Mouse (Mus musculus): ENCODE results near the gene Hyal1. TPM values are rescaled to one million over a fixed set of nuclear protein-coding genes. Genes with fewer than 3 reads are reported as not detected.

Gene Hyal1
- total RNA-seq, 1 experiment from 2014 or later: 10.9 TPM

GRCm38 (mm10) chr9:107618098-107618497, 41.4 kb downstream of the Hyal1 start:
- no peak for DNase-seq

- DNase-seq: no peak
These were observed 42.2 kb downstream of the Hyal1 start for GRCm38 (mm10) chr9:107618778-107619545.

- DNase-seq: peak; percentile 53
These were observed 42.8 kb downstream of the Hyal1 start for GRCm38 (mm10) chr9:107619546-107619879.

GRCm38 (mm10) chr9:107620954-107621353, 44.2 kb downstream of the Hyal1 start:
- no peak for DNase-seq

GRCm38 (mm10) chr9:107624539-107624938, 47.8 kb downstream of the Hyal1 start:
- DNase-seq: no peak

GRCm38 (mm10) chr9:107624951-107625350, 48.2 kb downstream of the Hyal1 start:
- DNase-seq: no peak

GRCm38 (mm10) chr9:107625351-107626128, 48.8 kb downstream of the Hyal1 start:
- DNase-seq: no peak

GRCm38 (mm10) chr9:107626158-107626843, 49.6 kb downstream of the Hyal1 start:
- DNase-seq: no peak

GRCm38 (mm10) chr9:107626844-107627277, 50.1 kb downstream of the Hyal1 start:
- DNase-seq: peak; percentile 77

- DNase-seq: no peak
These were observed 50.9 kb downstream of the Hyal1 start for GRCm38 (mm10) chr9:107627387-107628255.

- no peak for DNase-seq
These were observed 52.1 kb downstream of the Hyal1 start for GRCm38 (mm10) chr9:107628721-107629410.

- DNase-seq: no peak
These were observed 52.6 kb downstream of the Hyal1 start for GRCm38 (mm10) chr9:107629411-107629730.

GRCm38 (mm10) chr9:107629901-107630425, 53.2 kb downstream of the Hyal1 start:
- DNase-seq: no peak

GRCm38 (mm10) chr9:107630576-107630975, 53.8 kb downstream of the Hyal1 start:
- no peak for DNase-seq

Other genes with a start within 250 kb of the Hyal1 start
- gene Hemk1, start 238.6 kb upstream of the Hyal1 start, total RNA-seq (2021): 21.9 and 23.0 TPM in 2 replicates
- 1.4 and 1.5 TPM in 2 replicates for gene 6430571L13Rik, start 236.3 kb upstream of the Hyal1 start, total RNA-seq (2021)
- gene Cacna2d2, start 177.3 kb upstream of the Hyal1 start, total RNA-seq (2021): 5.6 and 6.9 TPM in 2 replicates
- 44.5 and 47.6 TPM in 2 replicates for gene Tmem115, start 43.0 kb upstream of the Hyal1 start, total RNA-seq (2021)
- 20.0 and 27.3 TPM in 2 replicates for gene Cyb561d2, start 34.7 kb upstream of the Hyal1 start, total RNA-seq (2021)
- 24.9 and 27.3 TPM in 2 replicates for gene Nprl2, start 34.7 kb upstream of the Hyal1 start, total RNA-seq (2021)
- gene Zmynd10, start 29.6 kb upstream of the Hyal1 start, total RNA-seq (2021): 0.39 and 0.67 TPM in 2 replicates
- 24.7 and 26.6 TPM in 2 replicates for gene Rassf1, start 25.4 kb upstream of the Hyal1 start, total RNA-seq (2021)
- 48.2 and 48.4 TPM in 2 replicates for gene Tusc2, start 13.7 kb upstream of the Hyal1 start, total RNA-seq (2021)
- 31.1 and 36.1 TPM in 2 replicates for gene Hyal2, start 9.0 kb upstream of the Hyal1 start, total RNA-seq (2021)
- gene Naa80, start 2.0 kb downstream of the Hyal1 start, total RNA-seq (2021): 21.2 and 21.4 TPM in 2 replicates
- gene Hyal3, start 3.9 kb downstream of the Hyal1 start, total RNA-seq (2021): 2.0 and 2.8 TPM in 2 replicates
- 47.0 and 54.5 TPM in 2 replicates for gene Ifrd2, start 10.7 kb downstream of the Hyal1 start, total RNA-seq (2021)
- 5.1 and 8.4 TPM in 2 replicates for gene Sema3b, start 32.3 kb downstream of the Hyal1 start, total RNA-seq (2021)
- gene Gnai2, start 58.4 kb downstream of the Hyal1 start, total RNA-seq (2021): 202 and 238 TPM in 2 replicates
- 0.39 and 8.5 TPM in 2 replicates for gene Slc38a3, start 92.6 kb downstream of the Hyal1 start, total RNA-seq (2021)
- gene Gnat1, start 102.8 kb downstream of the Hyal1 start, total RNA-seq (2021): not detected in 2 replicates
- 23.1 and 23.6 TPM in 2 replicates for gene Sema3f, start 133.5 kb downstream of the Hyal1 start, total RNA-seq (2021)
- gene Rbm5, start 194.1 kb downstream of the Hyal1 start, total RNA-seq (2021): 135 and 149 TPM in 2 replicates